Mouse (Mus musculus): ENCODE data around the gene Tmem86b. TPM values are rescaled to one million over a fixed set of nuclear protein-coding genes. Genes with fewer than 3 reads are reported as not detected.

The Tmem86b gene
- 25.3 and 29.9 TPM in 2 replicates for polyA plus RNA-seq (2012; rRNA removed)

DNA sequence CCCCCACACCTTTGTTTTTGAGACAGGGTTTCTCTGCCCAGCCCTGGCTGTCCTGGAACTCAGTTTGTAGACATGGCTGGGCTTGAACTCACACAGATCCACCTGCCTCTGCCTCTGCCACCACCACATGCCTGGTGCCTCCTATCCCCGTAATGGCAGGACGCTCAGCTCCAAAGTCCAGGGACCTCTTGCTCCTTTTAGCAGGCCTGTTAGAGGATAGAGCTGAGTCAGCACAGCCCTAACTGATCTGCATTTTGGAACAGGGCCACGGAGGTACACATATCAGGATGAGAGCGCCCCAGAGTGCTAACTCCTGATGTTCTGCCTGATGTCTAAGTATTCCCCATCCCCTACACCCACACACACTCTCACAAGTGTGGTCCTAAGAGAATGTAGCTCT, at the start of gene Tmem86b:
Tmem86b (minus strand) TSS at position 392 of the 400 bp plus-strand sequence.

DNA sequence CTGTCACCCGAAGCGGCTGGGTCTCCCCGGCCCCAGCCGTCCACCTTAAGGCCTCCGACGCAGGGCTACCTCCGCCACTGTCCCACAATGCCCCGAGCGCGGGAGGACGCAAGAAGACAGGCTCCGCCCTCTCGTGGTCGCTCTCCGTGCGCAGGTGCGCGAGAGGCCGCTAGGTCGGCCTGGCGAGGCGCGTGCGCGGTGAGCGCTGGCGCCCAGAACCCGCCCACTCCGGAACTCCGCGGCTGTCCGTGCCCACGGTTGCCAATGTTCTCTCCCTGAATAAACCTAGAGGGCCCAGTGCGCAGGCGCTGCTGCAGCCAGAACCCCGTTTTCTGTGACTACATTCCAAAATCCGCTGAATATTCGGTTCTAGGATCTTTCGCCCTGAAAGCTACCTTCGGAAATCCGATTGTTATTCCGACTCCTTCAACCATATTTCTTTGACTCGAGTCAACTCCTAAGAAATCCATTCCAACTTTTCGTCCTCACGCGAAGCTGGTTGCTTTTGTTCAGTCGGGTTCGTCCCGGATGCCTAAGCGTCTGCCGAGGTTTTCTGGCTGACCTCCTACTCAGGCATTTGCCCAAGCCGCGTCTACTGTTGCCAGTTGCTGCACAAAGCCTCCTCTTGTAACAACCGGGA, 27.8 kb upstream of the Tmem86b start, which contains the start of gene Ppp6r1:
Ppp6r1 (minus strand) TSS at position 108 of the 640 bp plus-strand sequence.

GRCm38 (mm10) chr7:4603873-4604272, 27.3 kb downstream of the Tmem86b start, which contains the start of gene Ptprh:
Ptprh (minus strand) TSS chr7:4604041.

Other genes with a start within 250 kb of the Tmem86b start
- 0.22 and 0.39 TPM in 2 replicates for gene Gp6, start 233.7 kb downstream of the Tmem86b start, polyA plus RNA-seq (2012; rRNA removed)
- 26.7 and 28.3 TPM in 2 replicates for gene Rdh13, start 185.8 kb downstream of the Tmem86b start, polyA plus RNA-seq (2012; rRNA removed)
- 1.7 and 4.5 TPM in 2 replicates for gene Eps8l1, start 170.7 kb downstream of the Tmem86b start, polyA plus RNA-seq (2012; rRNA removed)
- gene Ppp1r12c, start 129.7 kb downstream of the Tmem86b start, polyA plus RNA-seq (2012; rRNA removed): 92.1 and 120 TPM in 2 replicates
- gene Tnnt1, start 115.0 kb downstream of the Tmem86b start, polyA plus RNA-seq (2012; rRNA removed): 19.4 and 82.3 TPM in 2 replicates
- 28.7 and 43.3 TPM in 2 replicates for gene Tnni3, start 107.2 kb downstream of the Tmem86b start, polyA plus RNA-seq (2012; rRNA removed)
- 6.1 and 6.7 TPM in 2 replicates for gene Dnaaf3, start 99.0 kb downstream of the Tmem86b start, polyA plus RNA-seq (2012; rRNA removed)
- gene Syt5, start 83.9 kb downstream of the Tmem86b start, polyA plus RNA-seq (2012; rRNA removed): 11.1 and 11.5 TPM in 2 replicates
- gene Ptprh, start 27.4 kb downstream of the Tmem86b start, polyA plus RNA-seq (2012; rRNA removed): 0.14 and 0.18 TPM in 2 replicates
- 80.4 and 91.8 TPM in 2 replicates for gene Ppp6r1, start 27.6 kb upstream of the Tmem86b start, polyA plus RNA-seq (2012; rRNA removed)
- gene Hspbp1, start 53.6 kb upstream of the Tmem86b start, polyA plus RNA-seq (2012; rRNA removed): 57.7 and 58.5 TPM in 2 replicates
- 43.1 and 53.5 TPM in 2 replicates for gene Brsk1, start 59.2 kb upstream of the Tmem86b start, polyA plus RNA-seq (2012; rRNA removed)
- 0.12 TPM in 1 of 2 replicates, not detected in the other for gene Tmem150b, start 93.8 kb upstream of the Tmem86b start, polyA plus RNA-seq (2012; rRNA removed)
- 164 and 180 TPM in 2 replicates for gene Kmt5c, start 108.7 kb upstream of the Tmem86b start, polyA plus RNA-seq (2012; rRNA removed)
- gene Cox6b2, start 121.7 kb upstream of the Tmem86b start, polyA plus RNA-seq (2012; rRNA removed): 73.2 and 102 TPM in 2 replicates
- not detected in 2 replicates for gene Fam71e2, start 139.9 kb upstream of the Tmem86b start, polyA plus RNA-seq (2012; rRNA removed)
- gene Il11, start 151.4 kb upstream of the Tmem86b start, polyA plus RNA-seq (2012; rRNA removed): 0.10 and 0.12 TPM in 2 replicates
- gene Tmem190, start 151.5 kb upstream of the Tmem86b start, polyA plus RNA-seq (2012; rRNA removed): not detected in 2 replicates
- gene Tmem238, start 158.2 kb upstream of the Tmem86b start, polyA plus RNA-seq (2012; rRNA removed): 2.8 and 3.2 TPM in 2 replicates
- 672 and 775 TPM in 2 replicates for gene Rpl28, start 161.5 kb upstream of the Tmem86b start, polyA plus RNA-seq (2012; rRNA removed)
- 468 and 512 TPM in 2 replicates for gene Ube2s, start 181.2 kb upstream of the Tmem86b start, polyA plus RNA-seq (2012; rRNA removed)
- gene Shisa7, start 213.3 kb upstream of the Tmem86b start, polyA plus RNA-seq (2012; rRNA removed): 14.0 and 22.4 TPM in 2 replicates
- 2.3 and 2.8 TPM in 2 replicates for gene Isoc2b, start 238.8 kb upstream of the Tmem86b start, polyA plus RNA-seq (2012; rRNA removed)
- gene Isoc2a, start 245.7 kb upstream of the Tmem86b start, polyA plus RNA-seq (2012; rRNA removed): 9.2 TPM in 2 replicates